Mouse (Mus musculus) urinary bladder, adult 2 months (tissue): ENCODE measurements around the gene Dnajc11. TPM values are rescaled to one million over a fixed set of nuclear protein-coding genes. Genes with fewer than 3 reads are reported as not detected.

Experiments
- DNase-seq: peaks from one replicate; pipeline ENCODE4 v3.0.0; 2022; ENCODE audit warnings: low spot score
- polyA plus RNA-seq: library from polyadenylated mRNA; depleted of rRNA; stranded (reverse); fragments of >200 nt; gene quantifications from 2 replicates; pipeline ENCODE4 v1.2.3, GENCODE M21; 2012

Gene Dnajc11
- polyA plus RNA-seq, 1 experiment = 35.7 TPM

- DNase-seq = no peak
Measured at GRCm38 (mm10) chr4:151985886-151986285, 52.4 kb downstream of the Dnajc11 start.

GRCm38 (mm10) chr4:151986650-151987049 lies 53.2 kb downstream of the Dnajc11 start:
- DNase-seq = no peak

GRCm38 (mm10) chr4:151988014-151988341 lies 54.5 kb downstream of the Dnajc11 start:
- DNase-seq = no peak

GRCm38 (mm10) chr4:151988342-151989109 lies 55.0 kb downstream of the Dnajc11 start, which contains the start of gene Thap3:
Thap3 (minus strand) TSS chr4:151988997.
- peak; percentile 76 for DNase-seq

GRCm38 (mm10) chr4:151989110-151989488 lies 55.6 kb downstream of the Dnajc11 start:
- DNase-seq = no peak

- DNase-seq = no peak
Measured at GRCm38 (mm10) chr4:151992091-151992490, 58.6 kb downstream of the Dnajc11 start.

GRCm38 (mm10) chr4:151993035-151993434 lies 59.5 kb downstream of the Dnajc11 start:
- no peak for DNase-seq

- no peak for DNase-seq
Measured at GRCm38 (mm10) chr4:151994228-151995171, 61.0 kb downstream of the Dnajc11 start.

- DNase-seq = no peak
Measured at GRCm38 (mm10) chr4:151995371-151996172, 62.1 kb downstream of the Dnajc11 start.

- DNase-seq = peak; percentile 97
Measured at GRCm38 (mm10) chr4:151996173-151996950, 62.9 kb downstream of the Dnajc11 start, which contains the start of gene Phf13. Phf13 (minus strand) TSS chr4:151996258.

GRCm38 (mm10) chr4:151996951-151997222 lies 63.4 kb downstream of the Dnajc11 start:
- no peak for DNase-seq

- DNase-seq = no peak
Measured at GRCm38 (mm10) chr4:151997701-151998100, 64.2 kb downstream of the Dnajc11 start.

GRCm38 (mm10) chr4:151999481-151999880 lies 66.0 kb downstream of the Dnajc11 start:
- no peak for DNase-seq

- no peak for DNase-seq
Measured at GRCm38 (mm10) chr4:152000906-152001305, 67.4 kb downstream of the Dnajc11 start.

GRCm38 (mm10) chr4:152001335-152001734 lies 67.8 kb downstream of the Dnajc11 start:
- no peak for DNase-seq

- no peak for DNase-seq
Measured at GRCm38 (mm10) chr4:152002063-152002462, 68.6 kb downstream of the Dnajc11 start.

- no peak for DNase-seq
Measured at GRCm38 (mm10) chr4:152006137-152006536, 72.6 kb downstream of the Dnajc11 start.

GRCm38 (mm10) chr4:152006812-152007211 lies 73.3 kb downstream of the Dnajc11 start:
- DNase-seq = no peak

- no peak for DNase-seq
Measured at GRCm38 (mm10) chr4:152007481-152008147, 74.1 kb downstream of the Dnajc11 start.

- no peak for DNase-seq
Measured at GRCm38 (mm10) chr4:152008148-152008500, 74.6 kb downstream of the Dnajc11 start.

GRCm38 (mm10) chr4:152008622-152009075 lies 75.2 kb downstream of the Dnajc11 start, which contains the start of gene Klhl21:
Klhl21 (plus strand) TSS chr4:152008803.
- DNase-seq = peak; percentile 95
